Mouse (Mus musculus) cerebellum, adult 2 months (tissue): ENCODE data around the gene Cnot10.

Source experiments
- CTCF ChIP-seq: fragments of 200-500 bp; IDR thresholded peaks from 2 replicates; pipeline ENCODE4 v1.5.1; 2011; ENCODE audit warnings: low read depth, mild to moderate bottlenecking, control low read depth, low read length, moderate library complexity, borderline replicate concordance; ENCODE audit not compliant: insufficient read depth
- POLR2A ChIP-seq: fragments of 200-500 bp; IDR thresholded peaks from 2 replicates; pipeline ENCODE4 v1.6.1; 2011; ENCODE audit warnings: low read length, control low read depth, borderline replicate concordance; ENCODE audit not compliant: insufficient read depth

- TF ChIP-seq CTCF (no peak), POLR2A (no peak)
Measured at GRCm38 (mm10) chr9:114556276-114556855, 83.6 kb downstream of the Cnot10 start.
